Mouse (Mus musculus): ENCODE results near the gene Atpaf2. TPM values are rescaled to one million over a fixed set of nuclear protein-coding genes. Genes with fewer than 3 reads are reported as not detected.
A peak's percentile ranks its signal among the peaks of the same experiment; 100 is the strongest.

Gene Atpaf2
- polyA plus RNA-seq, 1 experiment from 2014 or later, result 39.4 TPM

DNA sequence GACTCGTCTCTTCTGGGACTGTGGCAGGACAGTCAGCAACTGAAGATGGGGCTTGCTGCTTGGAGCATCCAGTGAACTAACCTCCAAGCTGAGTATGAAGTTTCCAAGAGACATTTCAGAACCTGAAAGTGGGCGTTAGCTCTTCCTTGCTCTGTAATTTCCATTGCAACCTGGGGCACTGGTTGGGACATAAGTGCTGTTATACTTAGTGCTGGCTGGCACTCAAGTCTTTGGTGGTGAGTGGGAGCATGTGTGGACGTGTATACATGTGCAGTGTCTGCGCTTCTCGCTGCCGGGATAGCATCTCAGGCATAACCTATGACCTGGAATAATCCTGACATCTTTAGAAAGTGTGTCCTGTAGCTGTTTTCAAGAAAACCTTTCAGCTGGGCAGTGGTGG is 26.9 kb downstream of the Atpaf2 start:
- no peak for ATAC-seq

DNA sequence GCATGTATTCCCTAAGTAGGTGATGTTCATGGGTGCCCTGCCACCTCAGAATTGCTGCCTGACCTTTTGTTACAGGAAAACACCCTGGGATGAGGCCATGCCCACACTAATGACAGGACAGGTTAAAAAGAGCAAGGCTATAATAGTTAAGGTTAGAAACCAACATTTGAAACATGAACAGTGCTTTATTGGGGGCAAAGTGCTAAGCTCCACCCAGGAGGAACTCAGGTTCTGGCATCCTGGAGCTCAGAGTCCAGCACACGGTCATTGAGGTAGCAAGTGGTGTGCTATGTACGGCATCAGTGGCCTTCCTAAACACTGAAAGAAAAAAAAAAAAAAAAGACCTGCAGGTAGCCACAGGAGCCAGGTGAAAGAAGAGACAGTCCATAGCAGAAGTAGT is 30.3 kb downstream of the Atpaf2 start:
- ATAC-seq, result no peak

More for the DNA sequence above, 26.9 kb downstream of the Atpaf2 start:
- 86% methylated on average over 6 of the region's 6 CpGs for WGBS
- no peaks in the 10 kb centered on the region for H3K36me3 ChIP-seq
- no peak overlapping the region for H3K4me2 ChIP-seq (replicated peaks)
- no peaks in the 10 kb centered on the region for H3K9me3 ChIP-seq
- no peak overlapping the region for H3K27ac ChIP-seq
- H3K9ac ChIP-seq (replicated peaks), result no peak overlapping the region
- H3K27me3 ChIP-seq, result no peaks in the 10 kb centered on the region
- H3K4me1 ChIP-seq (replicated peaks), result 0 out of 2 replicates have a peak, but pooled peaks cover 2% of the 10 kb centered on the region
- H3K4me3 ChIP-seq (replicated peaks), result no peak overlapping the region

DNA sequence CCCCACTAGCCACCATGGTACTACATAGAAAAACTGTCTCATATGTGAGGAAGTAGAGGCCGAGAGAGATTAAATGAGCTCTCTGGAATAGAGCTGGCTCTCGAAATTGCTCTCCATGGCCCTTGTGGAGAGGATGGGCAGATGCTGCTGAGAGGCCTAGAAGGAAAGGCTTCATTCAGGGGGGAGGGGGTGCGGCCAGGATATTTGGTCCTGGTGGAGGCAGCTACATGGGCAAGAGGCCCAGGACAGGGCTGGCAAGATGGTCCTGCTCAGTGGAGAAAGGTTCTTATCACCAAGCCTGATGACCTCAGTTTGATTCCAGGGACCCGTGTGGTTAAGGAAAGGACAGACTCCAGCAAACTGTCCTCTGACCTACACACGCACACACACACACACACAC is 32.3 kb downstream of the Atpaf2 start:
- no peak for ATAC-seq
- H3K4me2 ChIP-seq (replicated peaks), result no peak overlapping the region
- no peaks in the 10 kb centered on the region for H3K27me3 ChIP-seq
- peak overlapping the region; percentile 89 for H3K27ac ChIP-seq
- no peak overlapping the region for H3K9ac ChIP-seq (replicated peaks)
- no peak overlapping the region for H3K4me3 ChIP-seq (replicated peaks)
- H3K9me3 ChIP-seq, result no peaks in the 10 kb centered on the region
- 76% methylated on average over 5 of the region's 5 CpGs for WGBS
- no peaks in the 10 kb centered on the region for H3K36me3 ChIP-seq
- H3K4me1 ChIP-seq (replicated peaks), result peaks cover 21% of the 10 kb centered on the region

More for the DNA sequence above, 30.3 kb downstream of the Atpaf2 start:
- no peaks in the 10 kb centered on the region for H3K27me3 ChIP-seq
- no peak overlapping the region for H3K9ac ChIP-seq (replicated peaks)
- H3K27ac ChIP-seq, result no peak overlapping the region
- H3K4me1 ChIP-seq (replicated peaks), result peaks cover 21% of the 10 kb centered on the region
- H3K36me3 ChIP-seq, result no peaks in the 10 kb centered on the region
- H3K4me2 ChIP-seq (replicated peaks), result no peak overlapping the region
- no peak overlapping the region for H3K4me3 ChIP-seq (replicated peaks)
- H3K9me3 ChIP-seq, result no peaks in the 10 kb centered on the region
- WGBS, result 94% methylated on average over 2 of the region's 2 CpGs

DNA sequence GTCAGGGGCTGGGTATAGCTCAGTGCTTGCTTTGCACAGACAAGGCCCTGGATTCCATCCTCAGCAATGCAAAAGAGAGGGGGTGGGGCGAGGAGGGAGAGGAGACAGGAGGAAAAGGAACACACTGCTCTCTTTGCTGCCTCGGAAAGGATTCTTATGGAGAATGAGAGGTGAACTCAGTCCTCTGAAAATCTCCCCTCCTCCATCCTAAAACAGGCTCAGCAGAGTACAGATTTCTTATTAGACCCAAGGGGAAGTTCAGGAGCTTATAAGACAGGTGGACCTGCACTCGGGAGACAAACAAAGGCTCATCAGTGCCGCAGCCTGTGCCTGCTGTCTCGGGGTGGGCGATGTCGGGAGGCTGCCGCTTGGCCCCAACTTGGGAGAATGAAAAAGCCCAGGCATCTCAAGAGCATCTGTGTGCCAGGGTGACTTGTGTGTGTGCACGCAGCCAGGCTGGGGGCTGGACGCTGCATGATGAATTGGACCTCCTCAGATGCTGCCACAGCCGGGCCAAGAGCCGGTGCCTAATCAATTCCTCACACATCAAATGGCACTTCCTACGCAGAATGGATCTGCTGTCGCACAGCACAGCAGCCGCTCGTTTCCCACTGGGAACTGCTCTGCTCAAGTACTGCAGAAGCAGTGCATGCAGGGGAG is 33.4 kb downstream of the Atpaf2 start:
- Histone ChIP-seq H3K9ac (replicated peaks) (peak overlapping the region; percentile 62), H3K27ac (peak overlapping the region; percentile 89), H3K27me3 (no peaks in the 10 kb centered on the region)

DNA sequence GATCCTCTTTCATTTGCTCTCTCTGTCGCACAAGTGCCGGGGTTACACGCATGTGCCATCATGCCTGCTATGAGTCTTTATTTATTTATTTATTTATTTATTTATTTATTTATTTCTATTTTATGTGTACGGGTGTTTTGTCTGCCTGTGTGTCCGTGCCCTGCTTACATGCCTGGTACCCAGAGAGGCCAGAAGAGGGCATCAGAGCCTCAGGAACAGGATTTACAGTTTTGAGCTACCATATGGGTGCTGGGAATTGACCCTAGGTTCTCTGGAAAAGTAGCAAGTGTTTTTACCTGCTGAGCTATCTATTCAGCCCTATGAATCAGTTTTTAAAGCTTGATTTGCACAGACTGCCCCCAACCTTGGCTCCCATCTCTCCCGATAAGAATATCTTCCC is 34.7 kb downstream of the Atpaf2 start:
- Histone ChIP-seq H3K4me2 (replicated peaks) (no peak overlapping the region), H3K36me3 (no peaks in the 10 kb centered on the region), H3K27ac (no peak overlapping the region), H3K9me3 (no peaks in the 10 kb centered on the region), H3K27me3 (no peaks in the 10 kb centered on the region), H3K9ac (replicated peaks) (no peak overlapping the region), H3K4me3 (replicated peaks) (no peak overlapping the region), H3K4me1 (replicated peaks) (peaks cover 21% of the 10 kb centered on the region)
- WGBS, result 91% methylated on average over 6 of the region's 6 CpGs
- ATAC-seq, result no peak

More for the DNA sequence above, 33.4 kb downstream of the Atpaf2 start:
- Histone ChIP-seq H3K4me3 (replicated peaks) (peak overlapping the region; percentile 25), H3K36me3 (no peaks in the 10 kb centered on the region), H3K9me3 (no peaks in the 10 kb centered on the region), H3K4me2 (replicated peaks) (peak overlapping the region; percentile 51), H3K4me1 (replicated peaks) (peaks cover 21% of the 10 kb centered on the region)
- ATAC-seq, result peak; percentile 89
- WGBS, result 2% methylated on average over 16 of the region's 16 CpGs

DNA sequence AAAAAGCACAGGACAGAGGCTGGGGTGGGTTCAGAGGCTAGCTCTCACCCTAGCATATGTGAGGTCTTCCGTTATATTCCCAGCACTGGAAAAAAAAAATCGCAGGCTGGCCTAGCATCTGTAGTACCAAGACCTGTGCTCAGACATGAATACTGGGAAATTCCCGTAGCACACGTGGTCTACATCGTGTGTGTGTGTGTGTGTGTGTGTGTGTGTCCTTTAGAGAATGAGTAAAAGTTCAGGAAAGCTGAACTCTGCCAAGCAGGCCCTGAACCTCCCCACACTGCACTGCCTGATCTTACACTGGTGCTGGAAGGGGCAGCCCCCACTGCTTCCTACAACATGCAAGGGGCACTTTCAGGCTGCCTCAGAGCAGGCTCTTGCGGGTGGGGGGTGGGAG is 43.8 kb downstream of the Atpaf2 start:
- Histone ChIP-seq H3K27me3 (no peaks in the 10 kb centered on the region), H3K9ac (replicated peaks) (no peak overlapping the region), H3K36me3 (no peaks in the 10 kb centered on the region), H3K27ac (no peak overlapping the region), H3K4me1 (replicated peaks) (no peaks in the 10 kb centered on the region), H3K9me3 (no peaks in the 10 kb centered on the region), H3K4me2 (replicated peaks) (no peak overlapping the region), H3K4me3 (replicated peaks) (no peak overlapping the region)
- 76% methylated on average over 6 of the region's 6 CpGs for WGBS
- no peak for ATAC-seq

DNA sequence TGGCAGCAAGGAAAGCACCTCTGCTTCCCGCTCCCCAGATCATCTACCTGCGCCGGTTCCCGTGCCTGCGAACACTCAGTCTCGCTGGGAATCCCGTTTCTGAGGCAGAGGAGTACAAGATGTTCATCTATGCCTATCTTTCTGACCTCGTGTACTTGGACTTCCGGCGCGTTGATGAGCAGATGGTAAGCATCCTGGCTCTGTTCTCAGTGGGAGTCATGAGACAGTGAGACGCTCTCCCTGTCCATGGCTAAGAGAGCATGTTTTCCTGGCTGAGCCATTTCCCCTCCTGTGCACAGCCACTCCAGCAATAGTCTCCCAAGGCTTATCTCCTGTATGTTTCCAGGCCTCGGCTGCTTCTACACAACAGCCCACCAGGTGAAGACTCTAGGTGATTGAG is 47.8 kb downstream of the Atpaf2 start:
- ATAC-seq, result no peak
- Histone ChIP-seq H3K27me3 (no peaks in the 10 kb centered on the region), H3K36me3 (no peaks in the 10 kb centered on the region), H3K4me2 (replicated peaks) (no peak overlapping the region), H3K4me1 (replicated peaks) (peaks cover 6% of the 10 kb centered on the region; the same call in 1 of the 2 replicates), H3K9ac (replicated peaks) (no peak overlapping the region), H3K9me3 (no peaks in the 10 kb centered on the region), H3K4me3 (replicated peaks) (no peak overlapping the region), H3K27ac (no peak overlapping the region)
- 86% methylated on average over 13 of the region's 13 CpGs for WGBS

DNA sequence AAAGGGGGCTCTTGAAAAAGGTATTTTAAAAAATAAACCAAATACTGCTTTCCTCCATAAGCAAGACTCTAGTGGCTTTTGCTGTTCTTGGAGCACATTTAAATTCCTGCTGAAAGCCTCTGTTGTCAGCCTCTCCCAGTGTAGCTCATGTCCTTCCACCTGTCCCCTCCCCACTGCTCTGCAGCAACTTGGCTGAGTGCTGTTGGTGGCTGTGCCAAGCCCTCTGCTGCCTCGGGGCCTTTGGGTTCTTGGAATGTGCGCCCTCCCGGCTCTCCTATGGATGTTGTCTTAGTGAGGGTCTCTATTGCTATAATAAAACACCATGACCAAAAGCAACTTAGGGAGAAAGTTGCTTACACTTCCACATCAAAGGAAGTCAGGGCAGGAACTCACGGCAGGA is 48.8 kb downstream of the Atpaf2 start:
- Histone ChIP-seq H3K9me3 (no peaks in the 10 kb centered on the region), H3K27me3 (no peaks in the 10 kb centered on the region), H3K4me1 (replicated peaks) (peaks cover 6% of the 10 kb centered on the region; the same call in 1 of the 2 replicates), H3K36me3 (no peaks in the 10 kb centered on the region), H3K9ac (replicated peaks) (no peak overlapping the region), H3K27ac (no peak overlapping the region), H3K4me3 (replicated peaks) (no peak overlapping the region), H3K4me2 (replicated peaks) (no peak overlapping the region)
- no peak for ATAC-seq
- 76% methylated on average over 4 of the region's 4 CpGs for WGBS

DNA sequence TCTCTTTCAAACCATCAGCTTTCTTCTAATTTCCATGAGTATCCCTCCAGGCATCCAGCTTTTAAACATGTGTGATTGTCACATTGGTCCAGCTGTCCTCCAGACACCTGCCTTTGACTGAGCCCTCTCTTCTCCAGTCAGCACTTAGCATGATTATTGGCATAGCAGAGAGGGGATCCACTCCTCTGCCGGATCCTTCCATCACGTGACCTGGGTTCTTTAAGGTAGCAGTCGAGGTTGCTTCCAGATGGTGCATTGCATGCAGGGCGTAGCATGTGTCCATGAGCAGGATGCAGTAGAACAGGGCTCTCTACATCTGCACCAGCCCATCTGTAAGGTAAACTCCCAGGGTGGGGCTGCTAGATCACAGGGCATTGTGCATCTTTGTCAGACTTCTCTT is 49.3 kb downstream of the Atpaf2 start:
- H3K4me2 ChIP-seq (replicated peaks), result no peak overlapping the region
- ATAC-seq, result no peak
- 74% methylated on average over 4 of the region's 4 CpGs for WGBS
- no peaks in the 10 kb centered on the region for H3K27me3 ChIP-seq
- H3K9ac ChIP-seq (replicated peaks), result no peak overlapping the region
- no peaks in the 10 kb centered on the region for H3K9me3 ChIP-seq
- H3K4me1 ChIP-seq (replicated peaks), result peaks cover 6% of the 10 kb centered on the region; the same call in 1 of the 2 replicates
- H3K27ac ChIP-seq, result no peak overlapping the region
- H3K4me3 ChIP-seq (replicated peaks), result no peak overlapping the region
- no peaks in the 10 kb centered on the region for H3K36me3 ChIP-seq

DNA sequence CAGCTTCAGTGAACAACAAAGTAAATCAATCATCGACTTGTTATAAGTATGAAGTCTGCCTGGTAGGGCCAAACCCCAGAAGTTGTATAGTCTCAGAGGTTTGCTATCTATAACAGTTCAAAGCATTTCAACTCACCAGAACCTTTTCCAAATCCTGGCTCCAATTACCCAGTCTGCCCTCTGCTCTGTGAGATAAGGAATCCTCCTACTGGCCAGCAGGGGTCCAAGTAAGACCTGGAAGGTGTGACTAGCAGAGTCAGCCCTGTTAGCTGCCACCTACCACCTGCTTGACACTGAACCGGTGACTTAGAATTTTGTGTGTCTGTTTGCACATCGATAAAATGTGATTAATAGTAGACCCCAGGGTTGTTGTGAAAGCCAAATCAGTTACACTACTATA is 51.0 kb downstream of the Atpaf2 start:
- Histone ChIP-seq H3K4me3 (replicated peaks) (no peak overlapping the region), H3K4me2 (replicated peaks) (no peak overlapping the region), H3K27me3 (no peaks in the 10 kb centered on the region), H3K27ac (no peak overlapping the region), H3K9ac (replicated peaks) (no peak overlapping the region), H3K9me3 (no peaks in the 10 kb centered on the region), H3K36me3 (no peaks in the 10 kb centered on the region), H3K4me1 (replicated peaks) (peaks cover 6% of the 10 kb centered on the region; the same call in 1 of the 2 replicates)
- no peak for ATAC-seq
- WGBS, result 82% methylated on average over 3 of the region's 3 CpGs

DNA sequence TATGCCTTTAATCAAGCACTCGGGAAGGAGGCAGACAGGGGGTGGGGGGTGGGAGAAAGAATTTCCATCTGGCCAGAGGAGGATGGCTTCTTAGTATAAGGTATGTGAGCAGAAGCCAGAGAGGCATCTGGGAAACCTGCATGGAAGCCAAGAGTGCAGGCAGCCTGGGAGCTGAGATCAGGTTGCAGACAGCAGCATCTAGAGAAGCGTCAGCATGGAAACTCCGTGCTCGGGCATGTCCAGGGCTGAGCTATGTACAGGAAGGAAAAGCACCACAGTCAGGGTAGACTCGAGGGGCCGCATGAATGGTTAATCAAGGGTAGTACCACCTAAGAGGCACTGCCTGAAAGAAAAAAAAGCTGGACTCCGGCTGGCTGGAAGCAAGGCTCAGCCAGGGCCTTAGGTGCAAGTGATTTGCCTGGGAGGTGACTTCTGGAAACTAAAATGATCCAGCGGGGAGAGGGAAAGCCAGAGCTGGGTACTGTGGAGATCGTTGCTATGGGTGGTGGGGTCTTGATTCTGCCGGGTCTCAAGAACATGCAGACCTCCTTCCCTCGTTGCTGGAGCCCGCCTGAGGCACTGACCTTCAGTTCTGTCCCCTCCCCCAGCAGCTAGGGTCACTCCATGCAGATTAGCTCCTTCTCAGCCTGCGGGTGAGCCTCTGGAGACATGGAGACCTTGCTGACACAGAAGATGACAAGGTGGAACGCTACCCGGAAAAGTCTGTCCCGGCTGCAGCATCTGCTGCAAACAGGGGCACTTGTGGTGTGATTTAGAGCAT is 51.8 kb downstream of the Atpaf2 start:
- ATAC-seq, result no peak
- Histone ChIP-seq H3K4me2 (replicated peaks) (no peak overlapping the region), H3K9me3 (no peaks in the 10 kb centered on the region), H3K4me3 (replicated peaks) (no peak overlapping the region), H3K9ac (replicated peaks) (0 out of 2 replicates have a peak overlapping the region, but pooled peaks have one; percentile 25), H3K27me3 (no peaks in the 10 kb centered on the region), H3K36me3 (no peaks in the 10 kb centered on the region), H3K4me1 (replicated peaks) (peaks cover 6% of the 10 kb centered on the region; the same call in 1 of the 2 replicates), H3K27ac (no peak overlapping the region)
- WGBS, result 44% methylated on average over 16 of the region's 16 CpGs

DNA sequence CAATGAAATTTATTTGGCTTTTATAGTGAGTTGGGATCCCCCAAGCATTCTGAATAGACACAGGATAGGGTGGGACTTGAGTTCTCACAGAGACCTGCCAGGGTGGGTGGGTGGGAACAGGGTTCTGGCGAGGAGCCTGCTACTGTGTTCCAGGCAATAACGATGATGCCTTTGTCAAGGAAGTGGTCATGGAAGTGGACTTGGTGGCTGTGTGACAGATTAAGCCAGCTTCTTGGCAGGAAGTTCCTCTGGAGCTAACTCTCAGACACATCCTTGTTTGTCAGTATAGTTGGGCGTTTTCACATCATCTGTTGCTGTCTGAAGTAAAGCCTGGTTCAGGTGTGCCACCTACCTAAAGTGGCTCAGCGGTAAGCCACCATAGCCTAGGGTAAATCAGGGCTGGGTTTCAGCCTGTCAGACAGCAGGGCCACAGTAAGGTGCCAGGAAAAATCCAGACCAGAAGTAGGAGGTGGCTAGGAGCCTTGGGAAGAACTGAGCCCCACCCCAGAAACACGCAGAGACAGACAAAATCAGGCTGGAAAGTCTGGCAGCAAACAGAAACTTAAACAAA is 57.5 kb downstream of the Atpaf2 start:
- no peaks in the 10 kb centered on the region for H3K36me3 ChIP-seq
- no peaks in the 10 kb centered on the region for H3K27me3 ChIP-seq
- H3K4me2 ChIP-seq (replicated peaks), result no peak overlapping the region
- H3K9ac ChIP-seq (replicated peaks), result no peak overlapping the region
- H3K9me3 ChIP-seq, result no peaks in the 10 kb centered on the region
- no peak overlapping the region for H3K4me3 ChIP-seq (replicated peaks)
- no peak for ATAC-seq
- H3K27ac ChIP-seq, result no peak overlapping the region
- H3K4me1 ChIP-seq (replicated peaks), result no peaks in the 10 kb centered on the region
- 80% methylated on average over 5 of the region's 5 CpGs for WGBS

Measured in midbrain, embryonic 13.5 days (tissue).